Mouse (Mus musculus) hindbrain, embryonic 11.5 days (tissue): ENCODE results near the gene Kctd14. TPM values are rescaled to one million over a fixed set of nuclear protein-coding genes. Genes with fewer than 3 reads are reported as not detected.

ENCODE experiments used
- ATAC-seq: fragments of 200-750 bp; cut with Nextera tagmentation; 2 replicates; pipeline ENCODE4 v1.8.0; 2017; ENCODE audit warnings: mild to moderate bottlenecking, moderate TSS enrichment, moderate library complexity; ENCODE audit not compliant: low FRiP score
- DNase-seq: peaks from one replicate; pipeline ENCODE4 v3.0.0-alpha.2; 2015; ENCODE audit warnings: low spot score
- H3K27ac ChIP-seq: fragments of 300-500 bp; sonication (generic); 2 replicates; pipeline ENCODE4 v1.5.1; 2014; ENCODE audit warnings: mild to moderate bottlenecking, low read depth, low read length
- H3K27me3 ChIP-seq: fragments of 300-500 bp; sonication (generic); 2 replicates; pipeline ENCODE4 v1.6.1; 2014; ENCODE audit warnings: mild to moderate bottlenecking, low read length, moderate library complexity, mixed read lengths; ENCODE audit not compliant: control insufficient read depth, insufficient read depth
- H3K36me3 ChIP-seq: fragments of 300-500 bp; sonication (generic); 2 replicates; pipeline ENCODE4 v1.6.1; 2014; ENCODE audit warnings: mild to moderate bottlenecking, low read length, moderate library complexity, mixed read lengths; ENCODE audit not compliant: control insufficient read depth, insufficient read depth
- H3K4me1 ChIP-seq: fragments of 300-500 bp; sonication (generic); replicated peaks from 2 replicates; pipeline ENCODE4 v1.6.1; 2014; ENCODE audit warnings: low read length, mixed read lengths; ENCODE audit not compliant: control insufficient read depth, insufficient read depth
- H3K4me2 ChIP-seq: fragments of 300-500 bp; sonication (generic); replicated peaks from 2 replicates; pipeline ENCODE4 v1.6.1; 2014; ENCODE audit warnings: mild to moderate bottlenecking, low read depth, low read length
- H3K4me3 ChIP-seq: fragments of 300-500 bp; sonication (generic); 2 replicates; pipeline ENCODE4 v1.5.1; 2014; ENCODE audit warnings: low read depth, low read length
- H3K9ac ChIP-seq: fragments of 300-500 bp; sonication (generic); 2 replicates; pipeline ENCODE4 v1.6.1; 2014; ENCODE audit warnings: low read depth, low read length
- H3K9me3 ChIP-seq: fragments of 300-500 bp; sonication (generic); 2 replicates; pipeline ENCODE4 v1.6.1; 2016; ENCODE audit warnings: low read length; ENCODE audit not compliant: control insufficient read depth
- WGBS: fragments of 180-500 bp; shearing (Covaris S2); extraction: QIAGEN DNeasy Blood & Tissue Kit; methylation state at CpG from one replicate; pipeline ENCODE4 v1.1.7; 2014; 5-methylcytosine and 5-hydroxymethylcytosine counted together
- polyA plus RNA-seq: library from polyadenylated mRNA; unstranded; fragments of >200 nt; fragmentation: Nextera tagmentation; extraction: Ambion mirVana; gene quantifications from 2 replicates; pipeline ENCODE4 v1.2.1, GENCODE M21; 2014

Kctd14 gene
- polyA plus RNA-seq, 1 experiment from 2014 or later = 0.85 TPM

DNA sequence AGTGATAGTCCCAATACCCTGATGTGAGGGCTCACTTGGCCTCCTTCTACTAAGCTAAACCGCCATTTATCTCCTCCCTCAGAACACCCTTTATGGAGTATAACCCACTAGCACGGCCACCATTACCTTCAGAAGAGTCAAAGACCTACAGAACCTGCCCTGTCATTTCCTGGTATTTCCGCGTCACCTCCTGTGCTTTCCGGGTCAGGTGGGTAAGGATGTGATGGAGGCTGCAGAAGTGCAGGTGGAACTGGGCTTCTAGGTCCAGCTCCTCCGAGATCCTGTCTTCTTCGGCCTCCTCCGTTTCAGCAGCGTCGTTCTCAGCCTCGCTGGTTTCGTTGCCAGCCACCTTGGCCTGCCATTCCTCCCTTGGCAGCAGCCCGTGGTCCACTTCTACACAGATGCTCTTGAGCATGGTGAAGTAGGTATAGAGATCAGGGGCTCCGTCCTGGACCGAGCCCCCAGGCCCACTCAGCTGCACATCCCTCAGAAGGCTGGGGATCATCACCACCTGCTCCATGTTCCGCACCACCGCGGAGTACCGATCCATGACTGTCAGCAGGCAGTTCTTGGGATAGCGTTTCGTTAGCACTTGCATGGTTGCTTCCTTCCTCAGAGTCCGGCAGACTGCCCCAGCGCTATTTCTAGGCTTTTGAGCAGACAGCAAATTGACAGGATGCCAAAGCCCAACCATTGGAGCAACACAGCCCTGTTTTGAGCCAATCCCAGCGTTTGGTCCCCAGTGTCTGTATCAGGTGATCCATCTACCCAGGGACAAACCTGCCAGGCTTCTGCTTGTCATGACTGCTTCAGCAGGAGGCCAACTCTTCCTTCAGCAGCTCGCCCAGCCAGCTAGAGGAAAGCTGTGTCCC, 34.0 kb upstream of the Kctd14 start, which contains the start of gene Thrsp:
Thrsp (minus strand) TSS at position 825 of the 872 bp plus-strand sequence.
- Histone ChIP-seq H3K4me2 (no peak within 1 kb of the TSS), H3K9me3 (no peaks in the 10 kb centered on the region), H3K4me1 (no peaks in the 10 kb centered on the region), H3K9ac (no peak within 1 kb of the TSS), H3K27ac (no peak within 1 kb of the TSS), H3K4me3 (no peak within 1 kb of the TSS), H3K36me3 (no peaks in the 10 kb centered on the region), H3K27me3 (no peaks in the 10 kb centered on the region)
- DNase-seq (no peak), ATAC-seq (no peak)
- WGBS = 81% methylated on average over 25 of the region's 25 CpGs

DNA sequence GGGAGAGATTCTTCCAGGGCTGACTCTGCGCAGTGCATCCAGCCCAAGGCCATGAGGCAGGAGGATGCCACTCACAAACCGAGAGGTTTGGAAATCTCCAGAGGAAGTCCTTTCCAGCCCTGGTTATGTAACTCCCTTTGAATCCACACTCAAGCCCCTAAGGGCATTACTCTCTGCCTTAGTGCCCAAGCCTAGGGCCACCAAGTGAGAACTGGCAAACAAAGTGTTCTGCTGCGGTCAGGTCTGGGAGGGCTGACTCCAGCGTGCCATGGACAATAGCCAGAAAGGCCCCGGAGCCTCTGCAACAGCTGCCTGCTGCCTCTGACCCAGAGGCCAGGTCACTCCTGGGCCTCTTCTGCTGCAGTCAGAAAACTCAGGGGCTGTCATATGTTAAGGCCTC, 32.4 kb upstream of the Kctd14 start:
- 66% methylated on average over 5 of the region's 5 CpGs for WGBS
- DNase-seq (no peak), ATAC-seq (no peak)
- Histone ChIP-seq H3K27ac (no peak overlapping the region), H3K4me1 (no peaks in the 10 kb centered on the region), H3K4me2 (no peak overlapping the region), H3K36me3 (no peaks in the 10 kb centered on the region), H3K9ac (no peak overlapping the region), H3K4me3 (no peak overlapping the region), H3K9me3 (no peaks in the 10 kb centered on the region), H3K27me3 (no peaks in the 10 kb centered on the region)

DNA sequence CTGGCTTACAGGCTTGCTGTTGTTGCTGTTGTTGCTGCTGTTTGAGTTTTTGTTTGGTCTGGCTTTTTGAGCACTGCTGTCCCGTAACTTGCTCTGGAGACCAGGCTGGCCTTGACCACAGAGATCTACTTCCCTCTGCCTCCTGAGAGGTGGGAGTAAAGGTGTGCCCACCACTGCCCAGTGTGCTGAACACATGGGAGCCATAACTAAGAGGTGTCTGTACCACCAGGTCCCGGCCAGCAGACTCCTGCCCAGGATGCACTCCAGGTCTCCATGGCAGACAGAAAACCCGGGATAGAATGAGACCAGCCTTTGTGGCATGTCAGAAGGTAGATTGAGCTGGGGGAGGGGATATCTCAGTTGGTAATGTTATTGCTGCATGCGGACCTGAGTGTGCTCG, 32.0 kb upstream of the Kctd14 start:
- Histone ChIP-seq H3K4me3 (no peak overlapping the region), H3K27me3 (no peaks in the 10 kb centered on the region), H3K9ac (no peak overlapping the region), H3K4me1 (no peaks in the 10 kb centered on the region), H3K27ac (no peak overlapping the region), H3K36me3 (no peaks in the 10 kb centered on the region), H3K4me2 (no peak overlapping the region), H3K9me3 (no peaks in the 10 kb centered on the region)
- WGBS = 83% methylated on average over 5 of the region's 5 CpGs
- no peak for ATAC-seq
- DNase-seq = no peak

DNA sequence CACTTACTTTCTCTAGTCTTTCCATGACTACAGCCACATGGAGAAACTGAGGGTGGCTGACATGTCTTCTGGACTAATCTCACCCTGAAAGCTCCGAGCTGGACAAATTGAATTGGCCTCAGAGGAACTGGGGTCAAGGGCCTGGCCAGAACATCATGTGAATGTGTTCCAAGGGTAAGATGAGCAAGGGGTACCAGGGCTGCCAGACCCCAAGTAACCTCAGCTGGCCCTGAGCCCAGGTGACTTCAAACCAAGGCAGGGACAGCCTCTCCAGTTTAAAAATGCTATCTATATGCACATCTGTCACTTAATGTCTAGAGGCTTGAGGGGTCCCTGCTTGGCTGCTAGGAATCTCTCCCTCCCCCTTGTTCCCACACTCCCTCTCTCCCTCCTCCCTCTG, 30.7 kb upstream of the Kctd14 start:
- 53% methylated on average over 1 of the region's 1 CpGs for WGBS
- Histone ChIP-seq H3K4me3 (no peak overlapping the region), H3K27me3 (no peaks in the 10 kb centered on the region), H3K9ac (no peak overlapping the region), H3K9me3 (no peaks in the 10 kb centered on the region), H3K27ac (no peak overlapping the region), H3K4me2 (no peak overlapping the region), H3K36me3 (no peaks in the 10 kb centered on the region), H3K4me1 (no peaks in the 10 kb centered on the region)
- no peak for ATAC-seq
- DNase-seq = no peak

GRCm38 (mm10) chr7:97420958-97421651, 30.0 kb upstream of the Kctd14 start:
- WGBS = 85% methylated on average over 8 of the region's 8 CpGs

GRCm38 (mm10) chr7:97423754-97424153, 27.4 kb upstream of the Kctd14 start:
- no peaks in the 10 kb centered on the region for H3K4me1 ChIP-seq
- H3K4me2 ChIP-seq = no peak overlapping the region
- no peaks in the 10 kb centered on the region for H3K27me3 ChIP-seq
- no peaks in the 10 kb centered on the region for H3K36me3 ChIP-seq
- no peaks in the 10 kb centered on the region for H3K9me3 ChIP-seq
- WGBS = 45% methylated on average over 5 of the region's 5 CpGs
- no peak overlapping the region for H3K9ac ChIP-seq
- H3K27ac ChIP-seq = no peak overlapping the region
- DNase-seq (no peak), ATAC-seq (no peak)
- H3K4me3 ChIP-seq = no peak overlapping the region

More at GRCm38 (mm10) chr7:97420958-97421651, 30.0 kb upstream of the Kctd14 start:
- Histone ChIP-seq H3K4me2 (no peak overlapping the region), H3K36me3 (no peaks in the 10 kb centered on the region), H3K9me3 (no peaks in the 10 kb centered on the region), H3K4me3 (no peak overlapping the region), H3K27me3 (no peaks in the 10 kb centered on the region), H3K27ac (no peak overlapping the region), H3K4me1 (no peaks in the 10 kb centered on the region), H3K9ac (no peak overlapping the region)
- DNase-seq = no peak
- no peak for ATAC-seq

DNA sequence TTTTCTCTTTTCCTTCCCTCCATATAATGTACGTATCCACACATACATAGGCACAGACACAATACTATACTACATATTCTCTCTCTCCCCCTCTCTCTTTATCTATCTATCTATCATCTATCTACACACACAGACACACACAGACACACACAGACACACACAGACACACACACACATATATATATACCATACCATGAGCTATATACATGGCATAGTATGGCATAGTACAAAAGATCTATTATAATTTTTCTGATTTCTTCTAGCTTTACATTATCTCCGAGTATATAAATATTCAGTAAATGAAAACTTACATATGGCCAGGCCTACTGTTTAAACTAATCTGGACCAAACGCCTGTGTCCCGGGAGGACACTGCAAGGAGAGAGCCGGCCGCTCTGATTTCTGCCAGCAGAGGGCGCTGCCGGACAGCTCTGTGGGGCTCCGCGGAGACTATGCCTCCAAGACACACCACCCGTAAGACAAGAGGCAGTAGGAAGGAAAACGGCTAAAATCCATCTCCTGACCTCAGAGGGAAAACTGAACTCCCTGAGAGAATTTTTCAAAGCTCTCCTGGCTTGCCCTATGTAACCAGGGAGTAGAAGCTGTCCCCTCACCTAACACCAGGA, 26.4 kb upstream of the Kctd14 start:
- no peak overlapping the region for H3K4me3 ChIP-seq
- 9% methylated on average over 12 of the region's 12 CpGs for WGBS
- no peaks in the 10 kb centered on the region for H3K9me3 ChIP-seq
- H3K27me3 ChIP-seq = no peaks in the 10 kb centered on the region
- DNase-seq (peak; percentile 94), ATAC-seq (peak; percentile 80)
- no peaks in the 10 kb centered on the region for H3K36me3 ChIP-seq
- H3K27ac ChIP-seq = no peak overlapping the region
- no peaks in the 10 kb centered on the region; the same call in 1 of the 2 replicates for H3K4me1 ChIP-seq
- no peak overlapping the region for H3K9ac ChIP-seq
- H3K4me2 ChIP-seq = no peak overlapping the region

GRCm38 (mm10) chr7:97426566-97426965, 24.6 kb upstream of the Kctd14 start:
- Histone ChIP-seq H3K4me3 (no peak overlapping the region), H3K27me3 (no peaks in the 10 kb centered on the region), H3K4me1 (no peaks in the 10 kb centered on the region; the same call in 1 of the 2 replicates), H3K36me3 (no peaks in the 10 kb centered on the region), H3K9me3 (no peaks in the 10 kb centered on the region), H3K27ac (no peak overlapping the region), H3K9ac (no peak overlapping the region), H3K4me2 (no peak overlapping the region)
- ATAC-seq = no peak
- DNase-seq = no peak
- 74% methylated on average over 6 of the region's 6 CpGs for WGBS
